Mouse (Mus musculus) adrenal gland, postnatal 25 days (tissue): ENCODE measurements at regions not wholly inside any gene's neighbourhood (a gene's known extent, or its start where the extent isn't known, plus 50 kb on each side); places are given as distances from the start of the nearest gene placed in this dataset.
A peak's percentile ranks its signal among the peaks of the same experiment; 100 is the strongest.

ENCODE experiments used
- DNase-seq: peaks from one replicate; pipeline ENCODE4 v3.0.0; 2021; ENCODE audit warnings: mixed read lengths

GRCm38 (mm10) chrX:97748251-97749016 lies 371.4 kb upstream of the Eda2r start:
- DNase-seq = peak; percentile 14

DNA sequence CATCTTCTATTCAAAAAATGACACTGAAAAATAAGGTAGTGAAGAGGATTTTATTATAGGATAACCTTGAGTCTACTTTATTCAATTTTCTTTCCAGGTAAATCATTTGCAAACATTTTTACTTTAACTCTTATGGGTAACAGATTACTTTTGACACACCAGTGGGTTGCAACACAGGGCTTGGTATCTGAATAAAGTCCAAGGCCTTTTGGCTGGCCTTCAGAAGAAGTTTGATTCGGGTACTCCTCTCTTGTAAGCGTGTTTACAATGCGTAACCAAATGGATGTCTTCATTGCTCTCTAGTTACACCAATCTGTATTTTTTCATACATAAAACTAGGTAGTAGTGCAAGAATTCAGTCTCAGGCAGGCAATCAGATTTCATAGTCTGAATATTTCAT lies 367.3 kb upstream of the Eda2r start:
- DNase-seq = peak; percentile 5

- DNase-seq = no peak
Measured at GRCm38 (mm10) chrX:97724537-97724936, 347.5 kb upstream of the Eda2r start.

DNA sequence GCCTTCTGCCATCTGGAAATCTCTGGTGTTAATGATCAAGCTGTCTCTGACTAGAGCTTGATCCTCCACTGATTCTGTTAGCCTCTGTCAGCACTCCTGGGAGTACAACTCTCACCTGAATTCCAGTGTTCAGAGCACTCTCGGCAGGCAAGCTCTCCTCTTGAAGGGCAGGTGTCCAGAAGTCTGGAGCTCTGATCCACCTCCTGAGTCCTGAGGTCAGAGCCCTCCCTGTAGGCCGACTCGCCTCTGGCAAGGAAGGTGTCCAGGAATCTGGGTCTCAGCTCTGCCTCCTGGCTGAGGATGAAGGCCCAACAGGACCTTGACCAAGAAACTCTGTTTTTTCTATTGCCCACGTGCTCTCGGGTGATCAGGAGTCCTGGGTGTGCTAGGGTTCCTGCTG lies 330.8 kb upstream of the Eda2r start:
- no peak for DNase-seq

DNA sequence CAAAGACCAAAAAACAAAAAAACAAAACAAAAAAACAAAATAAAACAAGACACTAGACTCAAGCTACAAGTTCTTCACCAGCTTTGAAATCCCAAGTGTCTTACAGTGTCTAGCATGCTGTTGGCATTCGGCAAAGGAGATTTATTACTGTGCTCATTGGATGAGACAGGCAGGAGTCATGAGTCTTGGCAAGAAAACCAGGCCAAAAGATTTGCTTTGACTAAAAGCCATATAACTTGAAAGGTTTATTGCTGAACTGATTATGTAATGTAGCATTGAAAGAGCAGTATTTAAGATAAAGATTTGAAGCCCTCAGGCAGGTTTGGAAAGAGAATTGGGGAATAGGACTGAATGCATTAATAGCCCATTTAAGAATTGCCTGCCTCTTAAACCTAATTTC lies 281.7 kb upstream of the Eda2r start:
- DNase-seq = no peak

- no peak for DNase-seq
Measured at GRCm38 (mm10) chrX:97651601-97652290, 274.7 kb upstream of the Eda2r start.
